Mouse (Mus musculus) heart, adult 2 months (tissue): ENCODE results near the gene Gcc2.

ENCODE experiments used
- CTCF ChIP-seq: fragments of 200-600 bp; IDR thresholded peaks from 2 replicates; pipeline ENCODE4 v1.8.1; 2022; ENCODE audit warnings: antibody characterized with exemption, mild to moderate bottlenecking, moderate library complexity
- EP300 ChIP-seq: fragments of 200-500 bp; IDR thresholded peaks from 2 replicates; pipeline ENCODE4 v1.6.1; 2011; ENCODE audit warnings: low read depth, low read length, control low read depth; ENCODE audit not compliant: insufficient read depth
- POLR2A ChIP-seq: fragments of 200-500 bp; IDR thresholded peaks from 2 replicates; pipeline ENCODE4 v1.6.1; 2011; ENCODE audit warnings: mild to moderate bottlenecking, low read depth, low read length, control low read depth; ENCODE audit not compliant: insufficient read depth

DNA sequence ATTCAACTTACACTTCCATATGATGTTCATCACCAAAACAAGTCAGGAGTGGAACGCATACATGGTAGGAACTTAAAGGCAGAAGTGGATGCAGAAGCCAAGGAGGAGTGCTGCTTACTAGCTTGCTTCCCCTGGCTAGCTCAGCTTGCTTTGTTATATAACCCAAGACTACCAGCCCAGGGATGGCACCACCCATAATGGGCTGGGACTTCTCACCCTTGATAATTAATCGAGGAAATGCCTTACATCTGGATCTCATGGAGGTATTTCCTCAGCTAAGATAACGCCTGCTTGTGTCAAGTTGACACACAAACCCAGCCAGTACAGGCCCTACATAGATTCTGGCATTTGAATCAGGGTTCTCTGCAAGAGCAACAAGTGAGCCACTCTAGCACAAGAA lies 37.9 kb upstream of the Gcc2 start:
- no peak for TF ChIP-seq CTCF
- TF ChIP-seq POLR2A, result no peak
- TF ChIP-seq EP300, result no peak
